Mouse (Mus musculus): ENCODE data around the gene Trap1. TPM values are rescaled to one million over a fixed set of nuclear protein-coding genes. Genes with fewer than 3 reads are reported as not detected.
"Not testable (repeated sequence)": the region's sequence is repeated elsewhere in the genome, so short reads cannot be mapped to it uniquely, and the experiment has no call there.

Trap1 gene
- total RNA-seq, 4 experiments from 2014 or later: 69.8 to 76.9 (median 73.8) TPM

DNA sequence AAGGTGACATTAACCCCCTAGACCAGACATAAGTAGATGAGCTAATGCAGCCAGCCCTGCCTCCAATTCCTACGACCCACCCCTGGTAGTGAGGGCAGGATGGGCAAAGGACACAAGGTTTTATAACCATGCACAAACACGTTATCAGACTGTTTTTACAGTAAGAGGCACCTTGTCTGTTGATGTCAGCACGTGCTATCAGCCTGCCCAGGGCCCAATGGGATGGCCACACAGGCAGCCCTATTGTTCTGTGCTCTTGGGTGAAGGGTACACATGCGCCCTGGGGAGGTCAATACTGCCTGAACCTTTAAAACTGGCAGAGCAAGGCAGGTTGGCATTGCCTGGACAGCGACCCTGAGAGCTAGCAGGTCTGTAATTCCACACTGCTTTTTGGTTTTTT lies 40.8 kb downstream of the Trap1 start, which contains the start of gene Dnase1:
Gene Dnase1, plus strand, starts transcription at position 136 of the 400 bp plus-strand sequence.
- no peak for DNase-seq (ENCODE audit: low spot score in 2 of 2)

DNA sequence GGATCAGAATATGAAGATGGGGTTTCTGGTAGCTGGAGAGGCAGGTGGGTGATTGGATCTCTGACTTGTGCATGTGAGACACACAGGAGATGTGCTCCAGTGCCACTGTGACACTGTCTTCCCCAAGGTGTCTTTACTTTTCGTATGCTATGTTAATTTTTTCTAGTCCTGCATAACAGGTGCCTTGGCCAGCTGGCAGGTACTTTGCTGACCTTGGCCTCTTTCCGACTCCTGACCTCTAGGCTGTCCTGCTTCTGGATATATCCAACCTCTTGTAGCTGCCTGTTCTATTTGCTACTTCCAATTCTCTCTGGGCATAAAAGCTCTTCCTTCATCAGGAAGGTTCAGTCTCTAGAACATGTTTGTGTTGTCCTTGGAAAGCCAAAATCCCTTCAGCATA lies 42.1 kb downstream of the Trap1 start:
- DNase-seq (ENCODE audit: low spot score in 2 of 2): no peak

DNA sequence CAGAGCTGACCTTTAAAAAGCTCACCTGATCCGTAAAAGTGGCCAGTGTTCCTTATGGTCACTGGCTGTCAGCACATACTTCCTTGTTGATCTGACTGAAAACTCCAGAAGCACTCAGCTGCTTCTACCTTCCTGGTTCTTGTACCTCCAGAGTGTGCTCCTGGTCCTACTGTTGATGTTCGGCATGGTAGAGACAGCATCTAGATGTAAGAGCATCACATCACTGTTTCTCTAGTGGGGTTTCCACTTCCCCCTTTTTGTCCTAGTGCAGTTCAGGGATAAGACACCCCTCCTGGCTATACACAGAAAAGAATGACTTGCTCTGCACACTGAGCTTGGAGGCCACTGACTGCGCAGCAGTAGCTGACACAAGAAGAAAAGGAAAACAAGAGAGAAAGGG lies 43.2 kb downstream of the Trap1 start:
- DNase-seq (ENCODE audit: low spot score in 2 of 2): no peak

DNA sequence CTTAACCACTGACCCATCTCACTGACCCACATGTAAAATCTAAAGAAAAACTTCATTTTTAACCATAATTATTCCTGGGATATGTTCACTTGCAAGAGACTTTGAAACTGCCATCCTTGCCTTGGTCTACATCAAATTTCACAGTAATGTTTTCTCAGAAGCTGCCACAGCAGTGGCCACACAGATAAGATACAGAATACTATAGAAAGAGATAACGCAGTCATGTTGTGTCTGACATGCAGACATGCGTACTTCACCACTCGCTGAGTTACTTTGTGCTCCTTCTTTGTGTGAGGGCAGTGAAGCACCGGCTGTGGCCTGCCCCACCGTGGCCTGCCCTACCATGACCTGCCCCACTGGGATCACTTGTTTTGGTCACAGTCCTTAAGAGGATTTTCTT lies 43.7 kb downstream of the Trap1 start:
- no peak for DNase-seq (ENCODE audit: low spot score in 2 of 2)

DNA sequence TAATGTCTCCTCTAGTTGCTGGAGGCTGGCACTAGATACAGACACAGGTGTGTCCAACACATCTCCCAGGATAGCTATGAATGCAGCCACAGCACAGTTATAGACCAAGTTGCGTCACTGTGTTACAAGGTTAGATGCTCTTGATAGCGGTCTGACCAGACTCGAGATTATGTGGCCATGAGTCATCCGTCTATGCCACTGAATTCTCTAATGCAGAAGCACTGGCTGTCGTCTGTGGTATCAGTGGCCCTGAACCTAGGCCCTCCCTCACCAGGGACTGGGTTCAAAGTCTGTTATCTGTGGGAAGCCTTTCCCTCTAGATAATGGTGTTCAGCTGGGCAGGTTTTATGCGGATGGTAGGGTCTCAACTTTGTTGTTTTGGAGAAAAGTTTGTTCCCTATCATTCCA lies 45.3 kb downstream of the Trap1 start:
- no peak for DNase-seq (ENCODE audit: low spot score in 2 of 2)

DNA sequence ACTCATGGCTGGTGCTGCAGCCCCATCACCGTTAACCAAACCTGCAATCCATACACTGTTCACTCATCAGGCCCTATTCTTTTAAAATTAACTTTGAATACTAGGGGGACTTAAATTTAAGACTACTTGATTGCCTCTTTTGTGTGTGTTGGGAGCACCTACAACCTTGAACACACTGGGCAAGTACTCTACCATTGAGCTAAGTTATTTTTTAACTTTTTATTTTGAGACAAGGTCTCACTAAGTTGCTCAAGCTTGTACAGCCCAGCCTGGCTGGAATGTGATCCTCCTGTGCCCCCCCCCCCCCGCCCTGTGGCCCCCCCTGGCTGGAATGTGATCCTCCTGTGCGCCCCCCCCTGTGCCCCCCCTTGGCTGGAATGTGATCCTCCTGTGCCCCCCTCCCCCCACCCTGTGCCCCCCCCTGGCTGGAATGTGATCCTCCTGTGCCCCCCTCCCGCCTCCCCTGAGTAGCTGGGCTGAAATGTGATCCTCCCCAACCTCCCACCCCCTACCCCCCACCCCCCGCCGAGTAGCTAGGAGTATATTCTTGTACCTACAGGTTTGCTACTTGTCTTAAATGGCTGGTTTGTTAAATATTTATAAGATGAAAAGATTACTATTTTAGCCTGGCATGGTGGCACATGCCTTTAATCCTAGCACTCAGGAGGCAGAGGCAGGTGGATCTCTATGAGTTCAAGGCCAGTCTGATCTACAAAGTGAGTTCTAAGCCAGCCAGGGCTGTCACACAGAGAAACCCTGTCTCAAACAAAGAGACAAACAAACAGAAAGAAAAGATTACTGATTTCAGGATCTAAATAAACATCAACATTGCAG lies 46.0 kb downstream of the Trap1 start:
- DNase-seq (ENCODE audit: low spot score in 2 of 2): no peak

DNA sequence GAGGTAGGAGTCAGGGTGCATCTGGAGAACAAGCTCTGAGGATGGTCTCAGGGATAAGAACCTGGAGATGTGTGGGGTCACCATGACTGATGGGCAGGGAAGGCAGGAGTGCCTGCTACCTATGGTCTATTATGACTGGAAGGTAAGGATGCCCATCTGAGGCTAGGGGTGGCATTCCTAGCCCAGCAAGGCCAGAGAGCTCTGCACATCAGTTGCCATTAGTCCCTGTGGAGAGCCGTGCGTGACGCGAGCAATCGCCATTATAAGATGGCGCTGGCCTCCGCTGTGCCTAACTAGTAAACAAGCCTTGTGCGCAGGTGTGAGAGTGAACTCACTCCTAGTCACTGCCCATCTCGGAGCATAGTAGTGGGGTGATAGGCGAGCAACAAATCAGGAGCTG lies 47.1 kb downstream of the Trap1 start:
- no peak for DNase-seq (ENCODE audit: low spot score in 2 of 2)

DNA sequence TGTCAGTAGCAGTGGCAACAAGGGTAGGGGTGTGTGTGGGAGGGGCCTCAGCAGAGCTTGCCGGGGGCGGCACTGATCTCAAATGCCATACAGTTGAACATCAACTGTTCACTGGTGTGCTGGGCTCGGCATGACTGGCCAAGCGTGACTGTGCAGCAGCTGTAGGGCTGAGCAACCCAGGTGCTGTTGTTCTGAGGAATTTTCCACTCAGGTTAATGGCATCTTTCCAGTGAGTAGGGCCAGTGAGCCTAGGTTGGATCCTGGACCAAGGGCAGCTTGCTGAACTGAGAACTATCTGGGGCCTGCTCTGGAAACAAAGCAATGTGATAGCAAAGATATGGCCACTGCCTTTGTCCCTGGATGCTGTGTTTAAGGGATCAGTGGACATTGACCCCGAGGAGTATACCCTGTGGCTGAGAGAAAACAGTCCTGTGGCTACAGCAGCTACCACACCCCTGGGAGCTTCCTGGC lies 48.2 kb downstream of the Trap1 start:
- DNase-seq (ENCODE audit: low spot score in 2 of 2): no peak

DNA sequence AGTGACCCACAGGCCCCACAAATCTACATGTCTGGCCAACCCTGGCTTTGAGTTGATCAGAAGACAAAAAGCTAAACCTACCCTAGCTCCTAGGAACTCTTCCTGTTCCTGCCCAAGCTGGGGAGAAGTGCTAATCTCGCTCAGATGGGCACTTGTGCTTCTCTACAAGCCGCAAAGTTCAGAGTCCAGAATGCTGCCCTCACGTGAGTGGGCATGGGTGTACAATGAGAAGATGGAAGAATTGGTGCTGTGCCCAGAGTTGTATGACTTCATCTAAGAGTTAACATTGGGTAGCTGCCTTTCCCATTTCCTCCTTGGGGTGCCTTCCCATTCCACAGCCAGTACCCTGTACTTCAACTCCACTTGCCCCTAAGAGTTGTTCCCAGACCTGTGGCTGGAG lies 50.4 kb downstream of the Trap1 start:
- DNase-seq (ENCODE audit: low spot score in 2 of 2): no peak

DNA sequence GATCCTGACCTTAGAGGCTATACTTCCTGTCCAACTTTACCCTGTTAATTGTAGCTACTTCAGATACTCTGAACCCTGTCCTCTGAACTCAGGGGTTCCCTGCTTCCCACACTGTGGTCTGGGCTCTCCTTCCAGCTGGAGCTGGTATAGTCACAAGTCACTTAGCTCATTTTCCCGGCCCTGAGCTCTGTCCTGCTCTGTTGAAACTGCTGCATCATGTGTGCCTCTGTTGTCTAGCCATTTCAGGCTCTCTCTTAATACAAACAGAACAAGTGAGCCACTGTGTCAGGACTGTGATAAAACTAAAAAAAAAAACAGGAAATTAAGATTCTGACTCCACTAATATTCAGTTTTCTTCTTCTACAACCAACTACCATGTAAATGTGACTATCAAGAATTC lies 51.0 kb downstream of the Trap1 start:
- no peak for DNase-seq (ENCODE audit: low spot score in 2 of 2)

DNA sequence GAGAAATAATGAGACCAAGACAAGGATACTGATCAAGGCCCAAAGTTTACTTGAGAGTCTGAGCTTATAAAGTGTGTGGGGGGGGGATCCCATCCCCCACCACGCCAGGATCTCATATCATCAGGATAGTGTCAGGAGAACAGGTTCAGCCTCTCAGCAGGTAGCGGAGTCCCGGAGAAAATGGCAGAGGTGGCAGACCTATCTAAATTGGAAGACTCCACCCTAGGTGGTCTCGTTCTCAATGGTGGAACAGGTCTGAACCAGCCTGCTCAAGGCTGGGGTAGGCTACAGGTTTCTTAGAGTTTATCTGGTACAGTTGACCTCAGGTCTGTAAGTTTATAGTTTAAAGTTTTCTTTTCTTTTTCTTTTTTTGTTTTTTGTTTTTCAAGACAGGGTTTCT lies 54.9 kb downstream of the Trap1 start:
- no peak for DNase-seq (ENCODE audit: low spot score in 2 of 2)

DNA sequence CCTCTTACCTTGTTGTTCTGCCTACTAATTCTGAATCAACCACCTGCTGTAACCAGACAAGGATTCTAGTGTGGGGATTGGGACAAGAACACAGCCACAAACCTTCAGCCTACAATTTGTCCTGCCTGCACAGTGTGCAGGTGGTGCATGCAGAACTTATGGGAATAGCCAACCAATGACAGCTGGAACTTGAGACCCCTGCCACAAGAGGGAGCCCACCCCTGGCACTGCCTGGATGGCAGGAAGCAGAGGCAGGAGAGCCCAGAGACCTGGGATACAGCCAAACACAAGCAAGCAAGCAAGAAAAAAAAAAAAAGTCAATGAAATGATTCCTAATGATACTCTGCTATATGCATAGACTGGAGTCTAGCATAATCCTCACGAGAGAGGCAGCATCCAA lies 56.4 kb downstream of the Trap1 start:
- DNase-seq (ENCODE audit: low spot score in 2 of 2): no peak

DNA sequence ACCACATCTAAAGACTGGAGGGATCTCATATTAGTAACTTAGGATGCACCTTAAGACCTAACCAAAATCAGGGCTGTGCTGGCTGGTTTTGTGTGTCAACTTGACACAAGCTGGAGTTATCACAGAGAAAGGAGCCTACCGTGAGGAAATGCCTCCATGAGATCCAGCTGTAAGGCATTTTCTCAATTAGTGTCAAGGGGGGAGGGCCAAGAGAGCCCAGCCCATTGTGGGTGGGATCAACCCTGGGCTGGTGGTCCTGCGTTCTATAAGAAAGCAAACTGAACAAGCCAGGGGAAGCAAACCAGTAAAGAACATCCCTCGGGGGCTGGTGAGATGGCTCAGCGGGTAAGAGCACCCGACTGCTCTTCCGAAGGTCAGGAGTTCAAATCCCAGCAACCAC lies 60.2 kb downstream of the Trap1 start:
- not testable (repeated sequence) for DNase-seq (ENCODE audit: low spot score in 2 of 2)

DNA sequence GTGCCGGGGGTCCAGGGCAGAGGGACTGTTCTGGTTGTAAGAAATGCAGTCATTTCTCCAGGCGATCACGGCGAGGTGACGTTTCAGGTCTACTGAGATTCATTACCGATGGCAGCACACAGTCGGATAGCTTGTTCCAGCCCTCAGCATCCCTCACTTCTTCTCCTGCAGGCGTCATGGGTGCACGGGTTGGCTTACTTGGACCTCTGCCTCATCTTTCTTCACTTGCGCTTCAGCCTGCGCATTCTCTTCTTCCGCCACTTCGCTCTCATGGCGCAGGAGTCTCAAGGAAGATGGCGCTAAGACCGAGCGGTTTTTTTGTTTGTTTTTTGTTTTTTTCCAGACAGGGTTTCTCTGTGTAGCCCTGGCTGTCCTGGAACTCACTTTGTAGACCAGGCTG lies 60.8 kb downstream of the Trap1 start:
- not testable (repeated sequence) for DNase-seq (ENCODE audit: low spot score in 2 of 2)

DNA sequence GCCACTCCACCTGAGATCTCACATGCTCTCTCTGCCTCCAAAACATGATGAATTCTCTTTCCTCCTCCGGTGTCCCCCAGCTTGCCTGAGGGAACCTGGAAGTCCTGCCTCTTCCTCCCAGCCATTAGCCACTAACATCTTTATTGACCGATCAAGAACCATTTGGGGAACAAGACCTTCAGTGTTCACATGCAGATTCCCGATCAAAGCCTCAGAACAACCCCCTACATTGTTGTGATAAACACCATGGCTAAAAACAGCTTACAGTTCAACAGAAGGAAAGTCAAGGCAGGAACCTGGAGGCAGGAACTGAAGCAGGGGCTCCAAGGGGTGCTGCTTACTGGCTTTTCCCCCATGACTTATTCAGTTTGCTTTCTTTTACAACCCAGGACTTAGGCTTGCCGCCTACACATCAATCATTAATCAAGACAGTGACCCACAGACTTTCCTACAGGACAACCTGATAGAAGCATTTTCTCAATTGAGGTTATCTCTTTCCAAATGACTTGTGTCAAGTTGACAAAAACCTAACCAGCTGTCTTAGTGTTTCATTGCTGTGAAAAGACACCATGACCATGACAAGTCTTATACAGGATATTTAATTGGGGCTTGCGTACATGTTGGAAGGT lies 63.5 kb downstream of the Trap1 start:
- no peak for DNase-seq (ENCODE audit: low spot score in 2 of 2)

DNA sequence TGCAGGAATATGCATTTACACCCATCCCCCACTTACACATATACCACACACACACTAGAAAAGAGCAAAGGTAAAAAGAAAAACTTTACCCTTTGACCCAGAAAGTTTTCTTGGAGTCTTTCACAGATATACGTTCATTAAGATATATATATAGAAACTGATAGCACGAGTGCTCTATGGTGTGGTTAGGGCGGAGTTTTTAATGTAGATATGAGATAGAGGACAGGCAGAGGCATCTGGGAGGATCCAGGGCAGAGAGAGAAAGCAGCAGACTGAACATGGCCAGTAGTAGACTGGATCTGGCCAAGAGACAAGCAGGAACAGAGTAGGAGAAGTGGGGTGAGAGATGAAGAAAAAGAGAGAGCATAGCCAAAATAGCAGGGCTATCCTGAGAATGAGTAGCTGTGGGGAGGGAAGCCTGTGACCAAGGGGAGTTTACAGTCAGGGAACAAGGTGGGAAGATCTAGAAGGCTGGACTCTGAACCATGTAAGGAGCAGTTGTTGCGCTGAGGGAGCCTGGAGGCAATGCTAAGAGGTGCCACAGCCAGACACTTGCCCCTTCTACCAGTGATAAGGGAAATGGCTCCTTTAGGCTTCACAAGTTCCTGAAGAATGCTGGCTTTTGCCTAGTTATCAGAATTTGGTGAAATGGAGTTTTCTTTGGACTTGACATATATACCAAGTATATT lies 64.6 kb downstream of the Trap1 start:
- no peak for DNase-seq (ENCODE audit: low spot score in 2 of 2)

DNA sequence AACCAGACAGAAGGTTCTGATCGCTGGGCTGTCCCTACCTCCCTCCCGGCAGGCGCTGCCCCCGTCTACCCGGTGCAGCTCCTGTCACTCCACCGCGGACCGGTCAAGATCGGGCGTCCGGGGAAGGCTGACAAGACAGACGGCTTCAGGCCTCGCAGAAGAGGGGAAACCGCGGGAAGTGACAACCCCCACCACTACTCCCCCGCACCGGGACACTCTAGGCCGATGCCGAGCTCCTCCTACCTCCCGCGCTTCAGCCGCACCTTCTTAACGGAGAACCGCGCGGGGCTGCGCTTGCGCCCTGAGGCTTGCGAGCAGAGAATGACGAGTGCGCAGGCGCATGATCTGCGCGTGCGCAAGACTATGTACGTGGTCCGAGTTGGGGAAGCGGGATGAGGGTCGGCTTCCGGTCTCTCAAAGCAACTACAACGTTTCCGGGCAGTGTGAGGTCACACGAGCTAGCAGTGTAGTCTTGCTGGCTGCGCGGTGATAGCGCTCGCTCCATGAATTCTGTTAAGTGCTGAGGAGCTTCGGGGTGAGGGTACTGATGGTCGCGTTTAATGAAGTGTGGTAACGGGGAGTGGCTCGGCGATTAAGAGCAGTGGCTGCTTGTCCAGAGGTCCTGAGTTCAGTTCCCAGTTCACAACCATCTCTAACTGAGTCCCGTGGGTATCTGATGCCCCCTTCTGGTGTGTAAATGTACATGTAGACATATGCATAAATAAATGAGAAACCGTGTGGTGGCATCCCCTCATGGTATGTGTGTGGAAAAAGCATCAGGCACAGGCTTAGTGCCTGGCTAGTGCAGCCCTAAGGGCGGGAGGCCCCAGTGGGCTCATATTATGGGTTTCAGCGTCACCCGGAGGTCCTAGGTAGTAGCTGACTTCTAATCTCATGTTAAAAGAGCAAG lies 73.9 kb downstream of the Trap1 start, which contains the start of gene Slx4:
Gene Slx4, minus strand, starts transcription at position 282 of the 910 bp plus-strand sequence.
- peak; percentile 94 to 96 for DNase-seq (ENCODE audit: low spot score in 2 of 2)

Data from left cerebral cortex, adult 8-10 months (tissue).